Mouse (Mus musculus) forebrain, embryonic 15.5 days (tissue): ENCODE data around the gene Zbtb9. TPM values are rescaled to one million over a fixed set of nuclear protein-coding genes. Genes with fewer than 3 reads are reported as not detected.

ENCODE experiments used
- ATAC-seq: fragments of 200-750 bp; cut with Nextera tagmentation; replicated peaks from 2 replicates; pipeline ENCODE4 v1.8.0; 2017; ENCODE audit warnings: mild to moderate bottlenecking, moderate TSS enrichment, moderate library complexity
- H3K27ac ChIP-seq: fragments of 300-500 bp; sonication (generic); replicated peaks from 2 replicates; pipeline ENCODE4 v1.5.1; 2015; ENCODE audit warnings: mild to moderate bottlenecking, inconsistent platforms
- H3K27me3 ChIP-seq: fragments of 300-500 bp; sonication (generic); 2 replicates; pipeline ENCODE4 v1.6.1; 2015; ENCODE audit warnings: inconsistent platforms
- H3K36me3 ChIP-seq: fragments of 300-500 bp; sonication (generic); 2 replicates; pipeline ENCODE4 v1.6.1; 2015; ENCODE audit warnings: mild to moderate bottlenecking, inconsistent platforms
- H3K4me1 ChIP-seq: fragments of 300-500 bp; sonication (generic); 2 replicates; pipeline ENCODE4 v1.6.1; 2015; ENCODE audit warnings: inconsistent platforms
- H3K4me2 ChIP-seq: fragments of 300-500 bp; sonication (generic); replicated peaks from 2 replicates; pipeline ENCODE4 v1.6.1; 2015; ENCODE audit warnings: mild to moderate bottlenecking, inconsistent platforms
- H3K4me3 ChIP-seq: fragments of 300-500 bp; sonication (generic); 2 replicates; pipeline ENCODE4 v1.5.1; 2015; ENCODE audit warnings: mild to moderate bottlenecking, inconsistent platforms
- H3K9ac ChIP-seq: fragments of 300-500 bp; sonication (generic); replicated peaks from 2 replicates; pipeline ENCODE4 v1.6.1; 2015; ENCODE audit warnings: mild to moderate bottlenecking, inconsistent platforms
- H3K9me3 ChIP-seq: fragments of 300-500 bp; sonication (generic); 2 replicates; pipeline ENCODE4 v1.6.1; 2016; ENCODE audit warnings: inconsistent platforms
- whole genome bisulfite sequencing: fragments of 180-500 bp; shearing (Covaris S2); methylation state at CpG from one replicate; pipeline ENCODE4 v1.1.7; 2015; ENCODE audit warnings: mixed read lengths; 5-methylcytosine and 5-hydroxymethylcytosine counted together
- microRNA-seq: library from miRNA; unstranded; fragments of <30 nt; microRNA quantifications from one replicate; pipeline ENCODE4, GENCODE M21; 2016
- polyA plus RNA-seq: library from polyadenylated mRNA; unstranded; fragments of >200 nt; fragmentation: Nextera tagmentation; extraction: Ambion mirVana; gene quantifications from 2 replicates; pipeline ENCODE4 v1.2.1, GENCODE M21; 2015

The Zbtb9 gene
- polyA plus RNA-seq, 1 experiment from 2014 or later: 17.2 TPM

GRCm38 (mm10) chr17:27057517-27058055 lies 84.6 kb downstream of the Zbtb9 start:
- Histone ChIP-seq H3K4me2 (peak overlapping the region; percentile 75), H3K4me3 (peak overlapping the region; percentile 45), H3K4me1 (peaks cover 17% of the 10 kb centered on the region), H3K9me3 (no peaks in the 10 kb centered on the region), H3K36me3 (no peaks in the 10 kb centered on the region), H3K27me3 (peaks cover 49% of the 10 kb centered on the region), H3K9ac (peak overlapping the region; percentile 22), H3K27ac (no peak overlapping the region)
- no peak for ATAC-seq
- WGBS: under 1% methylated on average over 24 of the region's 24 CpGs

Small RNA genes within 50 kb of the gene (microRNA-seq; reads per million reads assigned to microRNA genes)
- gene Mir3083: not detected
- 1.1 reads per million for gene Mir6968

Other genes with a start within 250 kb of the Zbtb9 start
- gene Bnip1, start 192.1 kb upstream of the Zbtb9 start, polyA plus RNA-seq: 51.0 and 54.5 TPM in 2 replicates
- 0.59 TPM in 1 of 2 replicates, not detected in the other for gene Nkx2-5, start 128.2 kb upstream of the Zbtb9 start, polyA plus RNA-seq
- 4.3 and 5.5 TPM in 2 replicates for gene Kifc5b, start 56.1 kb upstream of the Zbtb9 start, polyA plus RNA-seq
- 17.2 and 18.3 TPM in 2 replicates for gene Phf1, start 40.1 kb upstream of the Zbtb9 start, polyA plus RNA-seq
- gene Cuta, start 33.6 kb upstream of the Zbtb9 start, polyA plus RNA-seq: 144 and 150 TPM in 2 replicates
- 6.5 and 7.3 TPM in 2 replicates for gene Syngap1, start 31.9 kb upstream of the Zbtb9 start, polyA plus RNA-seq
- 2.3 and 2.7 TPM in 2 replicates for gene Bak1, start 55.8 kb downstream of the Zbtb9 start, polyA plus RNA-seq
- gene Itpr3, start 84.1 kb downstream of the Zbtb9 start, polyA plus RNA-seq: 0.43 and 0.46 TPM in 2 replicates
- 278 and 295 TPM in 2 replicates for gene Uqcc2, start 160.7 kb downstream of the Zbtb9 start, polyA plus RNA-seq
- gene Ip6k3, start 194.6 kb downstream of the Zbtb9 start, polyA plus RNA-seq: 0.17 and 0.31 TPM in 2 replicates
- gene Lemd2, start 231.3 kb downstream of the Zbtb9 start, polyA plus RNA-seq: 22.3 and 23.2 TPM in 2 replicates